Mouse (Mus musculus) liver, adult 2 months (tissue): ENCODE results near the gene Nlrp6. TPM values are rescaled to one million over a fixed set of nuclear protein-coding genes. Genes with fewer than 3 reads are reported as not detected.

Experiments
- DNase-seq: peaks from one replicate; pipeline ENCODE4 v3.0.0-alpha.2; 2011; ENCODE audit warnings: low read depth, low spot score; ENCODE audit errors: extremely low read depth
- H3K27ac ChIP-seq: fragments of 200-500 bp; replicated peaks from 2 replicates; pipeline ENCODE4 v1.5.1; 2012; ENCODE audit warnings: low read depth, mild to moderate bottlenecking, control low read depth, inconsistent platforms, low read length; ENCODE audit not compliant: insufficient read depth
- H3K27me3 ChIP-seq: fragments of 200-500 bp; 2 replicates; pipeline ENCODE4 v1.6.1; 2012; ENCODE audit warnings: mild to moderate bottlenecking, moderate library complexity, low read length, inconsistent platforms; ENCODE audit not compliant: control insufficient read depth, insufficient read depth
- H3K36me3 ChIP-seq: fragments of 200-500 bp; 2 replicates; pipeline ENCODE4 v1.6.1; 2012; ENCODE audit warnings: low read length, inconsistent platforms; ENCODE audit not compliant: control insufficient read depth, insufficient read depth
- H3K4me1 ChIP-seq: fragments of 200-500 bp; 2 replicates; pipeline ENCODE4 v1.6.1; 2011; ENCODE audit warnings: low read length; ENCODE audit not compliant: control insufficient read depth, insufficient read depth
- H3K4me3 ChIP-seq: fragments of 200-500 bp; 2 replicates; pipeline ENCODE4 v1.5.1; 2011; ENCODE audit warnings: low read depth, mild to moderate bottlenecking, control low read depth, low read length, moderate library complexity; ENCODE audit not compliant: insufficient read depth
- H3K79me2 ChIP-seq: fragments of 200-500 bp; 2 replicates; pipeline ENCODE4 v1.6.1; 2012; ENCODE audit warnings: inconsistent platforms, mild to moderate bottlenecking, low read length, moderate library complexity; ENCODE audit not compliant: control insufficient read depth, insufficient read depth
- H3K9ac ChIP-seq: fragments of 200-500 bp; 2 replicates; pipeline ENCODE4 v1.6.1; 2012; ENCODE audit warnings: low read depth, mild to moderate bottlenecking, control low read depth, inconsistent platforms, low read length
- CTCF ChIP-seq: fragments of 200-500 bp; IDR thresholded peaks from 2 replicates; pipeline ENCODE4 v1.5.1; 2011; ENCODE audit warnings: low read depth, low read length, control low read depth
- POLR2A ChIP-seq: fragments of 200-500 bp; IDR thresholded peaks from 2 replicates; pipeline ENCODE4 v1.6.1; 2011; ENCODE audit warnings: low read length, control low read depth; ENCODE audit not compliant: insufficient read depth; ENCODE audit errors: extremely low read depth
- WGBS: fragments of 180-500 bp; shearing (Covaris S2); methylation state at CpG from one replicate; pipeline ENCODE4 v1.1.7; 2018; 5-methylcytosine and 5-hydroxymethylcytosine counted together
- polyA plus RNA-seq: library from polyadenylated mRNA; depleted of rRNA; stranded (reverse); fragments of >200 nt; gene quantifications from 2 replicates; pipeline ENCODE4 v1.2.3, GENCODE M21; 2012
- total RNA-seq: library from RNA; depleted of rRNA; stranded (reverse); fragments of >200 nt; gene quantifications from 2 replicates; pipeline ENCODE4 v1.2.3, GENCODE M21; 2014

Nlrp6 gene
- total and polyA plus RNA-seq, 2 experiments, result 28.9 to 119 TPM

DNA sequence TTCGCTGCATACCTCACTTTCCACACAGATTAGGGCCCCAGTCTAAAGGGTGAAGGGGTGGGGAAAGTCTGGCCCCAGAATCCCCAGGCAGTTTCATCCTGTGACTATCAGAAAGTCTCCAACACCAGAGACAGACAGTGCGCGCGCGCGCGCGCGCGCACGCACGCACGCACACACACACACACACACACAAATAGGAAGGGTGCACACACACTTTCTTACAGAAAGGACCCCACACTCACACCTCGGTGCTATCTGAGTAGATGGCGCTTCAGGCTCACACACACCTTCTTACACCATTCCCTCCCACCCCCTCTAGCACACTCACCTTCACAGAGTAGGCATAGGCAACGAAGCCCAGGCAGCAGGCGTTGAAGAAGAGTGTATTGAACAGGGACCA, 34.6 kb downstream of the Nlrp6 start:
- peak overlapping the region; percentile 88 for H3K9ac ChIP-seq
- TF ChIP-seq CTCF (no peak), POLR2A (no peak)
- WGBS, result 3% methylated on average over 17 of the region's 17 CpGs
- no peaks in the 10 kb centered on the region for H3K27me3 ChIP-seq
- peaks cover 11% of the 10 kb centered on the region for H3K4me1 ChIP-seq
- peak overlapping the region; percentile 77 for H3K4me3 ChIP-seq
- DNase-seq, result peak; percentile 50
- peaks cover 17% of the 10 kb centered on the region for H3K79me2 ChIP-seq
- H3K27ac ChIP-seq, result peak overlapping the region; percentile 95
- H3K36me3 ChIP-seq, result no peaks in the 10 kb centered on the region

DNA sequence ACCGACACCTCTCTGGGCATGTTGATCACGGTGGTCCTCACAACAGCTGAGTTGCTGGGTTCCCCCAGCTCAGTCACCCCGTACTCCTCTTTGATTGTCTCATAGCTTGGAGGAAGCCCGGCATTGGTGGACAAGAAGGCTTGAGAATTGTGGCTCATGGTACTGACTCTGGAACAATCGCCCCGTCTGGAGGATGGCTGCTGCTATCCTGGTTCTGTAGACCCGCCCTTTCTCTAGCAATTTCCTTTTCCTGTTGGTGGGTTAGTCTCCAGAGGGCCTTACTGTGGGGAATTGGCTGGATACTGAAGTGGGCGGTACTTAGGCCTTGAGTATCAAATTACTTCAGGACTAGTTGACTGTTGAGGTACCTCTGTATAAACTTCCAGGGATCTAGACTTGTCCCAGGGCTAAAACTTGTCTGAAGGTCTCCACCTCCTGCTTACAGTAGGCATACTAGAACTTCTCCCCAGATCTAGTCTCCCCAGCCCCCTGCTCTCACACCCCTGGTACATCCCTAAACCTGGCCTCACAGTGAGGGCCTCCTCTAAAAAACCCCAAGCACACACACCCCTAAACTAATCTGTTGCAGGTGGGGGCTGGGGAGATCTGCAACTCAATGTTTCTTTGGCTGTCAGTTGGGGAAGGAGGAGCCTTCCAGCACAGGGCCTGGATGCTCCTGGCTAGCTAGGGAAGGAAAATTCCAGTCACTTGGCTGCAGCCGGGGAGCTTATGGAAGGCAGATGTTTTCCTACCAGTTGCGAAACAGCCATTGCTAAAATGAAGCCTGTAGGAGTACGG, 35.3 kb downstream of the Nlrp6 start, which contains the start of the genes Gm45717 and Ifitm2:
Gene Gm45717 (minus strand): TSS at position 180 of the 798 bp plus-strand sequence.
Gene Ifitm2 (minus strand): TSS at position 230 of the 798 bp plus-strand sequence.
- under 1% methylated on average over 11 of the region's 11 CpGs for WGBS

DNA sequence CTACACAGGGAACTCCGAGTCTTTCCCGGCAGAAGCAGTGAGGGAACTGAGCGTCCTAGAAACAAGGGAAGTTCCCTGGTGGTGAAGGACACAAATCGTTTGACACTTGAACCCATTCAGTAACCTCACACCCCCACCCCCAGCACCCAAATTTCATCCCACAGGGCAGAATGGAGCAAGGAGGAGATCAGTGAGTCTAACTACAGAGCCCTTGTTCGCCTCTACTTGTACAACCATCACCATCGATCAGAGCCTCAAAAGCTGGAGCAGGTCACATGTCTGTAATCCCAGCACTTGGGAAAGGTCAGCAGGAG, 35.8 kb downstream of the Nlrp6 start:
- DNase-seq, result no peak
- no peaks in the 10 kb centered on the region for H3K36me3 ChIP-seq
- H3K27ac ChIP-seq, result peak overlapping the region; percentile 88
- no peaks in the 10 kb centered on the region for H3K27me3 ChIP-seq
- no peak overlapping the region for H3K4me3 ChIP-seq
- H3K79me2 ChIP-seq, result peaks cover 17% of the 10 kb centered on the region
- H3K9ac ChIP-seq, result peak overlapping the region; percentile 7; the same call in 1 of the 2 replicates
- TF ChIP-seq POLR2A, result no peak
- no peak for TF ChIP-seq CTCF
- WGBS, result 3% methylated on average over 6 of the region's 6 CpGs
- peaks cover 7% of the 10 kb centered on the region for H3K4me1 ChIP-seq

More for the DNA sequence above, 35.3 kb downstream of the Nlrp6 start, which contains the start of the genes Gm45717 and Ifitm2:
- DNase-seq, result peak; percentile 95
- Histone ChIP-seq H3K4me3 (peak within 1 kb of the TSS; percentile 77), H3K27me3 (no peaks in the 10 kb centered on the region), H3K9ac (peak within 1 kb of the TSS; percentile 88), H3K79me2 (peaks cover 17% of the 10 kb centered on the region), H3K4me1 (peaks cover 7% of the 10 kb centered on the region), H3K36me3 (no peaks in the 10 kb centered on the region), H3K27ac (peak within 1 kb of the TSS; percentile 95)
- no peak for TF ChIP-seq POLR2A
- TF ChIP-seq CTCF, result no peak

DNA sequence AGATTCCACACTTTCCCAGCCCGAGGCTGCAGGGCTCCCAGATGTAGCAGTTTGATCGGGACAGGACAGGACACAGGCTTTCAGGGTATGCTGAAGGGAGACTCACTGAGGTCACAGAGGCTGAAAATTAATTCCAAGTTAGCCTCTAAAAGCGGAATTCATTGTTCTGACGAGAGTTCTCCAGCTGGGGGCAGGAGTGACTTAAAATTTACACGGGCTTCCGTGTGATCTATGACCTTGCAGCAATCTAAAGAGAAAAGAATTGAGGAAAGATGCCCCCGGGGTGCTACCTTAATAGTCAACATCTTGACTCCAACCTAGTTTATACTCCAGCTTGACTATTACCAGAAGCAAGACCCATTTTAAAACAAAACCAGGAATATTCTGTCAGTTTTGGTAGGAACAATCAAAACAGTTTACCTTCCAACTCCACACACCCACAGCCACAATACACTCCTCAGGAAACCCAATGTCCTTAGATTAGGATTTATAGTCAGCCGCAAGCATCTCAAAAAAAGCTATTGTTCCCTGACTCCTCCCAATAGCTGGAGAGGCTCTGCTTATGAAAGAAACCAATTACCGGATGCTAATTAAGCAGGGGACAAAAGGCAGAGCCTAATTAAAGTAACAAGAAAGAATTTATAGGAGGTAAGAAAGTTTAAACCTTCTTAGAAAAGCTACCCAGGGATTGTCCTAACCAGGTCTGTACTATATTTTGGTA, 38.6 kb downstream of the Nlrp6 start:
- Histone ChIP-seq H3K27me3 (no peaks in the 10 kb centered on the region), H3K9ac (no peak overlapping the region), H3K4me3 (no peak overlapping the region), H3K79me2 (peaks cover 8% of the 10 kb centered on the region), H3K4me1 (peaks cover 4% of the 10 kb centered on the region), H3K27ac (no peak overlapping the region), H3K36me3 (no peaks in the 10 kb centered on the region)
- DNase-seq, result peak; percentile 48
- no peak for TF ChIP-seq POLR2A
- TF ChIP-seq CTCF, result no peak
- WGBS, result 18% methylated on average over 9 of the region's 9 CpGs

DNA sequence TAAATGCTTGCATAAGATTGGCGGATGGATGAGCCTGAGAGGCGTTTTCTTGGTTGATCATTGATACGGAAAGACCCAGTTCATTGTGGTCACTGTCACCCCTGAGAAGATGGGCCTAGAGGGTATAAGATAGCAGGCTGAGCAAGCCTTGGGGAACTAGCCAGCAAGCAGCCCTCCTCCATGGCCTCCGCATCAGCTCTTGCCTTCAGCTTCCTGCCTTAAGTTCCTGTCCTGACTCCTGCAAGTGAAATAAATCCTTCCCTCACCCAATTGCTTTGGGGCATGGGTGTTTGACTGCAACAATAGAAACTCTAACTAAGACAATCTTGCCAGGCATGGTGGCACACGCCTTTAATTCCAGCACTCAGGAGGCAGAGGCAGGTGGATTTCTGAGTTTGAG, 39.3 kb downstream of the Nlrp6 start:
- no peak for TF ChIP-seq POLR2A
- TF ChIP-seq CTCF, result no peak
- Histone ChIP-seq H3K4me1 (peaks cover 4% of the 10 kb centered on the region), H3K27me3 (no peaks in the 10 kb centered on the region), H3K36me3 (no peaks in the 10 kb centered on the region), H3K79me2 (peaks cover 5% of the 10 kb centered on the region), H3K27ac (no peak overlapping the region), H3K4me3 (no peak overlapping the region), H3K9ac (no peak overlapping the region)
- no peak for DNase-seq
- 89% methylated on average over 5 of the region's 5 CpGs for WGBS

DNA sequence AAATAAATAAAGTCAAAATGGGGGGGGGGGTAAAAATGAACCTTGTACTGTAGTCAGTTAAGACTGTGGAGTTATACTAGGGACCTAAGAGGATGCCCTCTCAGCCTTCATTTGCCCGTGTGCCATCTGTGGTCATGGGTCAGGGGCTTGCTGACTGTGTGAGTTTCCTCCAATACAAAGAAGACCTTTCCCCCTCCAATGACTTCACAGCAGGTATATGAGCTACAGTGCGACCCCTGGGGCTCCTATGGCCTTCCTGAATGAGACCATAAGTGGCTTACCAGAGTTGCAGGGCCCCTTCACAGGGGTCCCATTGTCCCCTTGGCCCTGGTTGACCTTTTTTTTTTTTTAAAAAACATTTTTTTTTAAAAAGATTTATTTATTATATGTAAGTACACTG, 40.7 kb downstream of the Nlrp6 start:
- Histone ChIP-seq H3K27ac (no peak overlapping the region), H3K4me1 (peaks cover 4% of the 10 kb centered on the region)
- WGBS, result 88% methylated on average over 2 of the region's 2 CpGs

More for the DNA sequence above, 40.7 kb downstream of the Nlrp6 start:
- TF ChIP-seq CTCF (no peak), POLR2A (no peak)
- H3K4me3 ChIP-seq, result no peak overlapping the region
- no peak for DNase-seq
- no peaks in the 10 kb centered on the region for H3K79me2 ChIP-seq
- no peaks in the 10 kb centered on the region for H3K27me3 ChIP-seq
- H3K36me3 ChIP-seq, result no peaks in the 10 kb centered on the region
- H3K9ac ChIP-seq, result no peak overlapping the region
